Mouse (Mus musculus) cerebral cortex, adult 2 months (tissue): ENCODE data around the gene Synj1.

Source experiments
- WGBS: fragments of 180-500 bp; shearing (Covaris S2); methylation state at CpG from one replicate; pipeline ENCODE4 v1.1.7; 2018; 5-methylcytosine and 5-hydroxymethylcytosine counted together

The Synj1 gene

DNA sequence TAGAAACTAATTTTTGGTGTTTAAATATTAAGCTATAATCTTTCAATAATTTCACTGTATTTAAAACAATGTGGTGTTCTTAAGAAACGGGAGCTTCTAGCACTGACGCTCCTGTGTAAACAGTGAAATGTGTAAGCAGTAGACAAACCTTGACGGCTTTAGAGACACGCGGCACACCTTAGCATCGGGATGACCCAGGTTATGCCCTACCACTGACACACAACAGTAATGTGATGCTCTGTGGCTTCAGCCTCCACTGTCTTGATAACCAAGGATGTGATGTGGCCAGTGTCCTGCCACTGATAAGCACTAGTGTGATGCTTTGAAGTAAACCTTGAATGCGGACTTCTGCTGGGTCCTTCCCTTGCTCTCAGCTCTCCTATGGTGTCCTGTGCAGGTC is 69.9 kb downstream of the Synj1 start:
- WGBS = 94% methylated on average over 7 of the region's 7 CpGs

DNA sequence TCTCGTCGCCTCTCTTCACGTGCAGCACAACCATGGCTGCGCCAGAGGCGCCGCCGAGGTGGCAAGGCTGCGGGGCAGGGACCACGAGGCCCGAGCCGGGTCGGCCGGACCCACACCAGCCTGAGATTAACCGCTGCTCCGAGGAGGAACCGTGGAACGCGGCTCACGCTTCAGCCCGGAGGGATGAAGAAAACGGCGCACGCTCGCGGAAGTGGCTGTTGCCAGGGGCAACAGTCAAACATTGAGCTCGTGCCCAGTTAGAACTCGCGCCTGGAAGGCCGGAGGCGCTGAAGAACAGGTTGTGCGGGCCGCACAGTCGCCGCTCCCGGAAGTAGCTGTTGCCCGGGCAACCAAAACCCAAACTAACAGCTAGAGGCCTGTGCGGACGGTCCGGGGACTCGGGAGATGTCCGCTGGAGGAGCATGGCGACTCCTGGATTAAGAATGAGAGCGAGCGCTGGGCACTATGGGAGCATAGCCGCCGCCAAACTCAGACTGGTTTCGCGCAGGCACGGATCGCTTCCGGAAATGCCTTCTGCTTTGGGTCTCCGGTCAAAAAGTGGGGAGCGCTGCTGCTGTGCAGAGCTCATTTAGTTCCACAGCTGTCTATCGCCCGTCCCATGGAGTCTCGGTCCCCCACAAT is 76.3 kb downstream of the Synj1 start, which contains the start of gene Cfap298:
Gene Cfap298, minus strand, starts transcription at position 428 of the 642 bp plus-strand sequence.
- under 1% methylated on average over 56 of the region's 56 CpGs for WGBS

DNA sequence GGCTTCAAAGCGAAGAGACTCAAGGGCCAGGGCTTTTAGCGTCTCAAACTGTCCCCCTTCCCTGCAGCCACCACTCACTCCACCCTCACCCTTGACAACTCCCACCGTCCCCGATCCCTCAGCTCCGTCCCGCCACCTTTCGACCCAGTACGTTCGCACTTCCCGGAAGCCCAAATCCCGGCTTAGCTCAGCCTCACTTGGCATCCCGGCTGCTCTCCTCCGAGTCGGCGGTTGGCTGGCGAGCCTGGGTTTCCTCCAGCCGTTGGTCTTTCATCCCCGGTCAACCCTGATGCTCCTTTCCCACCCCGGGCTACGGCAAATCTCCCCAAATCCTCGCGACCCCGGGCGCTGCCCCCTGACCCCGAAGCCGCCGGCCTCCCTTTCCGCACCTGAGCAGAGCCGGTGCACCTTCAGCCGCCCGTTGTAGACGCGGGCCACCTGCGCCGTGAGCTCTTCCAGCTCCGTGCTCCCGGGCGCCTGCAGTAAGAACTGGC is 76.9 kb downstream of the Synj1 start:
- WGBS = under 1% methylated on average over 38 of the region's 38 CpGs

DNA sequence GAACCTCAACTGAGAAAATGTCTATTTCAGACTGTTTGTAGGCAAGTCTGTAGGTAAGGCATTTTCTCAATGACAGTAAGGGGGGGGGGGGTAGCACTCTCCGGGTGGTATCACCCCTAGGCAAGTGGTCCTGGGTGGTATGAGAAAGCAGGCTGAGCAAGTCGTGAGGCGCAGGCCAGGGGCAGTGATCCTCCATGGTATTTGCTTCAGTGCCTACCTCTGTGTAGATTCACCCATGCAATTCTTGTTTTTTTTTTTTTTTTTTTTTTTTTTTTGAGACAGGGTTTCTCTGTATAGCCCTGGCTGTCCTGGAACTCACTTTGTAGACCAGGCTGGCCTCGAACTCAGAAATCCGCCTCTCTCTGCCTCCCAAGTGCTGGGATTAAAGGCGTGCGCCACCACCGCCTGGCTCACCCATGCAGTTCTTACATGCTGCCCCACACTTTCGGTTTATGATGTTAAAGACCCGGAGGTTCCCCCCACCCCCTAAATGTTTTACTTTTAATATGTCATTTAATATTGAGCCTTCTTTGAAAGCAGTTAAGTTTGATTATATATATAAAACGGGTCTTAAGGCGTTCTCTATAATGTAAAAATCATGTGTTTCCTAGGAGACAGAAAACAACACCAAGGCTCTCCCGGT is 77.5 kb downstream of the Synj1 start:
- WGBS = 22% methylated on average over 13 of the region's 13 CpGs

DNA sequence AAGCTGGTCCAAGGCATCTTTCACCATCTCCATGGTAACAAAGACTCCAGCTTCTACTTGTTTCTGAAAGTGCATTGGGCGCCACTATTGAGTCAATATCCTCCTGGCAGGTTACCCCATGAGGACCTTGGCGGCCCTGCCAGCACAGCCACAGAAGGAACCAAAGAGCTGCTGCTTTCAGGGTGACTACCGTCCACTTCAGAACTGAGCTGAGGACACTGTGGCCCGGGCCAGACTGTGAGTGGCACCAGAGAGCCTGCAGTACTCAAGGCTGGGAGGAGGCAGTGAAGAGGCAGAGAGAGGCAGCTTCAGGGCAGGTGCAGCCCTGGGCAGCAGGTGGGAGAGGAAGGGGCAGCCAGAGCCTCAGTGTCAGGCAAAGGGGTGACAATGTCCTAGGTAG is 83.7 kb downstream of the Synj1 start:
- 84% methylated on average over 4 of the region's 4 CpGs for WGBS

DNA sequence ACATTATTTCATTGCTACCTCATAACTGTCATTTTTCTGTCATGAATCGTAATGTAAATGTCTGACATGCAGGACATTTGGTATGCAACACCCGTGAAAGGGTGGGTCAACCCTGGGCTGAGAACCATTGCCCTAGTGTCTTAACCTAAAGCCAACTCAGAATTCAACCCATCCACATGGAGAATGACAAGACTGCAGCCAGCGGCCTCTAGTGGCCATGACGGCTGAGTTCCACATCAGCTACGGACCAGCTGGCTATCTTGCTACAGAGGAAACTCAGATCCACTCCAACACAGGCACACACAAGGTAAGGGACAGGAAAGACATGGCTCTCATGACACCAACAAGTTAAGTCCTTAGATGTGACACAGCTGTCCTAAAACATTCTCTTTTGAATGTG is 85.6 kb downstream of the Synj1 start:
- WGBS = 22% methylated on average over 5 of the region's 5 CpGs

DNA sequence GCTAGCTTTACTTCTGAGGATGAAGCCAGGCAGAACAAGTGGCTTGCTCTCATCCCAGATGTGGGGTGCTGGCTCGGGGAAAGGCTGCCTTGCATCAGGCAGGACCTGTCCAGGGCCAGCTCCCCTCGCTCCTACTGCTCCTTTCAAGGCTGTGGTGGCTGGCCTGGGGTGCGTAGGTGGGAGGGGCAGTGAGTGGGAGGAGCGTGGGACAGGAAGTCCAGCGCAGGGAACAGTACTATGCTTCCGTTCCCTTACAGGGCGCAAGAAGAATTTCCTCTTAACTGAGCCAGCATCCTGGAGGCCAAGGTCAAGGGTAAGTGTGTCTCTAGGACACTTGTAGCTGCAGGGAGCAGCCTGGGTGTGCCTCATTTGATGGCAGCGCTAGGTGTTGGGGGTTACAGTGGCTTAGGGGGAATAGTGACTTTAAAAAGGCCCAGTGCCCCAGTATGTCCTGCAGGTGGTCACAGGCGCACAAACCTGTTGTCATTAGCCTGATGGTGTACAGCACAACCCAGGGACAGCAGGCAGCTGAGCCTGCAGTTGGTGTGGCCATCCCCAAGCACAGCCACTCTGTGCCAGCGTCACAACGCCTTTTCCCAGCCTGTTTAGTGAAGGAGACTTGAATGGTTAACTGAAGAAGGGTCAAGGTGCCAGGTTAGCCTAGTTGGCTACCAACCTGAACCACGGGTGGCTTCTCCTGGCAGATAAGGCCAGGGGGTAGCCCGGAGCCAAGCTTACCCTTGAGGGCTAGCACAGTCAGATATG is 86.3 kb downstream of the Synj1 start:
- WGBS = 89% methylated on average over 13 of the region's 13 CpGs

DNA sequence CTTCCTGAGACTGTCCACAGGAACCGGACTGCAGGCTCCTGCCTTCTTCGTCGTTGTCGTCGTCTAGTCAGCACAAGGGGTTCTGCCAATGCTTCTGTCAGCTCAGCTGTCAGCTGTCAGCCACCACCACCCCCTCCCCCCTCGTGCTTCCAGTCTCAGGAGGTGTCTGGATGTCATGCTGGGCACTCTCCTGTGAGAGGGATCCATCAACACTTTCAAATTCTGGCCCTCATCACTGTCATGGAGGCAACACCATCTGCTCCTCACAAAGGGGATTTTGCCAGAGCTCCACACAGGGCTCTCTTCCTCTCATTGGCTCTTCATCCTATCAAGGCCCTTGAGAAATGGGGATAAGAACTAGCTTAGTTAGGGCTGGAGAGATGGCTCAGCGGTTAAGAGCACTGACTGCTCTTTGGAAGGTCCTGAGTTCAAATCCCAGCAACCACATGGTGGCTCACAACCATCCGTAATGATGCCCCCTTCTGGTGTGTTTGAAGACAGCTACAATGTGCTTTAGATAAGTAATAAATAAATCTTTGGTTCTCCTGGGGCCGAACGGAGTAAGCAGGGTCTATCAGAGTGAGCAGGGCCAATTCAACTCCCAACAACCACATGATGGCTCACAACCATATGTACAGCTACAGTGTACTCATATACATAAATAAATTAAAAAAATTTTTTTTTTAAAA is 89.5 kb downstream of the Synj1 start:
- 49% methylated on average over 10 of the region's 10 CpGs for WGBS

DNA sequence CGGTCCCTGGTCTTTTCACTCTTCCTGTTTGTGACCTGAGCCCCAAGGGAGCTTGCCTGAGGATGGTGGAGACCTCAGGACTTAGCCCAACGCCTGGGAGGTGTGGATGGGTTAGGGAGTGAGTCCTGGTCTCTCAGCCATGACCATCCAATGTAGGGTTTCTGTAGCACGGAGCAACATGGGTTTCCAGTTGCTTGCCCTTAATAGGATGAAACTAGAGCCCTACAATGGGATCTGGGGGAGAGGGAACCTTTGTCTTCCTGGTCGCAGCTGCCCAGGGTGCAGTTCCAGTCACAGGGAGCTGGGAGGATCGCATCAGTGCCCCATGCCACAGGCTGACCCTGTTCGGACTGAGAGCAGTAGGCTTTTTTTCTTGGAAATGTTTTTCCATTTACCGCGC is 94.0 kb downstream of the Synj1 start:
- 74% methylated on average over 8 of the region's 8 CpGs for WGBS

DNA sequence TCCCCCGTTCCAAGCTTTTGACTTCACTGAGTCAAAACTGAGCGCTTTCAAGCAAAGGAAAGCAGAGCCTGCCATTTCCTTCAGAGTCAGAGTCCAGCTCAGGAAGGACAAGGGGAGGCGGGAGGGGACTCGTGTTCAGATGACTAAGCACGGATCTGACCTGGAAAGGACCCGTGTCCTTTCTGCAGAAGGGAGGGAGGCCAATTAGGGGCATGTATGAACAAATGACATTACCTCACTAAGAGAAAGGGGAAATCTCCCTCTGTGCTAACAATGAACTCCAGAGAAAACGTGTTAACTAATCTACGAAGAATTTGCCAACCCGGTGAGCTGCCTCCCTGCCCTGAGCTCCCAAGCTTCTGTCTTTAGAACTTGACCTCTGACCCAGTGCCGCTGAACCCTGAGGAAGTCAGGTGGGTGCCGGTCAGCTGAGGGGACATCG is 95.0 kb downstream of the Synj1 start:
- 20% methylated on average over 12 of the region's 12 CpGs for WGBS

DNA sequence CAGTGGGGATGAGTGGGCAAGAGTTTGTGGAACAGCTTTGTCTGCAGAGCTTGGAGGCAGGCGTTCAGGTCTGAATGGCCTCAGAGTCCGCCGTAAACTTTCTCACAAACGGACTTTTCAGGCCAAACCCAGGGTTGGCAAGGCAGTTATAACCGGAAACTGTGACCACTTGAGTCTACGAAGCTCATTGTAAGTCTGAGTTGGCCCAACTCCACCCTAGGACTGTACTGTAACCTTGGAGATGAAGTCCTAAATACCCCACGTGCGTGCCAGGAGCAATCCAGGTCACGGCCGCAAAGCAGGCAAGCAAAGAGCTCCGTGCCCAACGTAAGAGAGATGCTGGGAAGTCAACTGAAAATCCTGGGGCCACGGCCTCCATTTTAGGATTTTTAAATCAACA is 99.3 kb downstream of the Synj1 start:
- 79% methylated on average over 13 of the region's 13 CpGs for WGBS

DNA sequence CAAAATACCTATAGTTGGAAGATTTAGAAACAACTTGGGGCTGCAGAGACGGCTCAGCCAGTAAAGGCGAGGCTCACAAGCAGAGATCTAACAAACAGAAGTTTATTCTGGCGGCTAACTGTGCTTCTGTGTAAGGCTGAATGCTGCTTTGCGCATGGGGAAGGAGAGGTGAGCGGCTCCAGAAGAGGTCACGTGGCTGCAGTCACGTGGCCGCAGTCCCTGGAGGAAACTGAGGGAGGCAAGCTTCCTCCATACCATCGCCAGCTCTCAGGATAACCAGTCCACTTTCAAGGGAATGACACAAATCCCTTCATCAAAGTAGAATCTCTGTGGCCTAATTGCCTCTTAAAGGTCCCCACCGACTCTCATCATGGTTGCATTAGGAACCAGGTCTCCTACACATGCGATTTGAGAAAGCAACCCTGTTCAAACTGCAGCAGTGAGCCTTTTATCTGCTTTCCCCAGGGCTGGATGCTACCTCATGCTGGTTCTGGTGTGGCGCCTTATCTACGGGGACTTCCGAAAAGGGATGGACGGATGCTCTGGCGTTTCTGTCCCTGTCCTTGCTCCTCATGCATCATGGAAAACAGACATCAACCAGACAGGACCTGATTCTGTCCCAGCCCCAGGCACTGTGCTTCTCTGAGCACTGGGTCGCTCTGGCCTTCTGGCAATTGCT is 100.1 kb downstream of the Synj1 start:
- 85% methylated on average over 17 of the region's 17 CpGs for WGBS

DNA sequence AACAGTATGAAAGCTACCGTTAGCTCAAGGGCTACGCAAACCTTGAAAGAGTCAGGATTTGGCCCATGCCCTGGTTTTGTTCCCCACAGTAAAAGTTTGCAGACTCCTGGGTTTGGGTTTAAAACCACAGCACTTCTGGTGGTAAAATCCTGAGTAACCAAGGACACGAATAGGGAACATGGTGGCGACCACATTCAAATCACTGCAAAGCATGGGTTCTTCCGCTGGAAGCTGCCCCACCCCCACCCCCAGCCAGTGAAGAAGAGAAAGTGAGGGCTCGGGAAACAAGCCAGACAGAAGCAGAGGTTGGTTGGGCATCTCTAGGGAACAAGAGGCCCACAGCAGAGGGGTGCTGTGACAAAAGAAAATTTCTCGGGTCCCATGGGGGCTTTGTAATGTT is 103.9 kb downstream of the Synj1 start:
- WGBS = 80% methylated on average over 7 of the region's 7 CpGs

DNA sequence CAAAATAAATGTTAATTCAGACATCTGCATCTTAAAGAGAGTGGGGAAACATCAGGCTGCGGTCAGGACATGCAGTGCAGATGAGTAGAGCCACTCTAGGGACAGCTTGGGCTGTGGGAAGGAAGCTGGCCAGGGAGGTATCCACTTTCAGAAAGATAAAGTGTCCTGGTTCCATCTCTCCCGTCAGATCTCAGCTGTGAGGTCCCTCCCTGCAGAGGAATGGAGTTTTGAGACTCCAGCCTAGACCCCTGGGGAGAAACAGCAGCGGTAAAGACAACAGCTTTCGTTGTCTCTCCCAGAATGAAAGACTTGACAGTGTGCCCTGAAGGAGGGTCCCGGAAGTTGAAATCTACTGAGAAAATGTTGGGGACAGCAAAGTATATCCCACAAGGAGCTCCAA is 107.8 kb downstream of the Synj1 start:
- WGBS = 74% methylated on average over 5 of the region's 5 CpGs

DNA sequence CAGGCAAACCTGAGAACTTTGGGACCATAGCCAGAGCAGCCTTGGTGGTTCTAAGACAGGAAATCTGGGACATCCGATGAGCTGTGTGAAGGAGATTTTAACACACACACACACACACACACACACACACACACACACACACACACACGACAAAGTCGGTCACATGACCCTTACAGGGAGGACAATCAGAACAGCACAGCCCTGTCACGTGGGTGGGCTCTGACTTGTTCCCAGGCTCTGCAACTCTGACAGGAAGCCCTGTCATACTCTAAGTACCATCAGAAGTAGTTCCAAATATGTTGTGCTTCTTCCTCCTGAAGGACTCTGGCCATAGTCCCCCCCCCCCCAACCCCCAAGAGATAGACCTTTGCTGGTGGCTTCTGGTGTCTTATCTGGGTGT is 109.7 kb downstream of the Synj1 start:
- WGBS = 70% methylated on average over 4 of the region's 4 CpGs

DNA sequence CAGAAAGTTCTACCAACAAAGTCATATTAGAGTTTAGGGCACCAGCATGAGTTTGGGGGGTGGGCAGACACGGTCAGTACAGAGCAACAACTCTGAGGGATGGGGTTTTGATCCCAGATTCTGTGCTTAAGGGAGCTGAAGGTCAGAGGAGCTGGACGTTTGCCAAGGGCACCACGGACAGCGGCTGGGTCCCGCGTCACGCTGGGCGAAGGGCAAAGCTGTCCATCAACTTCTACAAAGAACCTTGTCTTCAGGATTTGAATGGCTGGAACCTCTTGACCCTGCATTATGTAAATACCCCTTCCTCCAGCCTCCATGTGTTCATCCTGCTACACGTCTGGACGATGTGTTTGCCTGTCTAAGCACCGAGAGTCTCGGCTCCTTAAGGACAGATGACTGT is 111.6 kb downstream of the Synj1 start:
- WGBS = 63% methylated on average over 12 of the region's 12 CpGs

DNA sequence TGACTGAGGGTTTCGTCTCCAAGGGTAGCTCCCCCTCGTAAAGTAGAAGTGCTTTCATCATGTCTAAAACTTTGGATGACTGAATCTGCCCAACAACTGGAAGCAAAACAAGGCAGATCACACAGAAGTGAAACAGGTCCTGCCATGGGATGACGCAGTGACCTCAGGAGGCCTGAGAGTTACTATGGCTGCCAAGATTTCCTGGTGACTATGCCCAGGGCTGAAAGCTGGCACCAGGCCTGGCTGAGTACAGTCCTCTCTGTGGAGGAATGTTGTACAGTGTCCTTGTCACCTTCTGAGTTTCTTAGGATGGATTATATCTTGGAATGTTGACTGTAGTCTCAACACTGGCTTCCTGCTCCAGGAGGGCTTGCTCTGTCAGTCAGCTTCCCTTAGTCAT is 113.5 kb downstream of the Synj1 start:
- 89% methylated on average over 3 of the region's 3 CpGs for WGBS

DNA sequence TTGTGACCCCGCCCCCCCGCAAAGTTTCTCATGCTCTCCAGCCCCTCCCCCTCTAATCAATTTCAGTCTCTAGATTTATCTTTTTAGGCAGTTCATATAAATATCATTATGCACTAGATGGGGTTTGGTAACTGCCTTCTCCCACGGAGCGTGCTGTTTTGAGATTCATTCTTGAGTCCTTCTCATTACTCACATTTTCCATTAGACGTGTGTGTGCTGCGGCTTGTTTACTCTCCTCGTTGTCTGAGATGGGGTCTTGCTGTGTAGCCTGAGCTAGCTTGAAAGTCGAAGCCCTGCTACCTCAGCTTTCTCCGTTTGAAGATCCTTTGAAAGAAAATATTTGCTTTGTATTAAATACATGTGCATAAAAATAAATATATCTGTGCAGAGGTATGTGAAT is 117.3 kb downstream of the Synj1 start:
- WGBS = 69% methylated on average over 9 of the region's 9 CpGs

DNA sequence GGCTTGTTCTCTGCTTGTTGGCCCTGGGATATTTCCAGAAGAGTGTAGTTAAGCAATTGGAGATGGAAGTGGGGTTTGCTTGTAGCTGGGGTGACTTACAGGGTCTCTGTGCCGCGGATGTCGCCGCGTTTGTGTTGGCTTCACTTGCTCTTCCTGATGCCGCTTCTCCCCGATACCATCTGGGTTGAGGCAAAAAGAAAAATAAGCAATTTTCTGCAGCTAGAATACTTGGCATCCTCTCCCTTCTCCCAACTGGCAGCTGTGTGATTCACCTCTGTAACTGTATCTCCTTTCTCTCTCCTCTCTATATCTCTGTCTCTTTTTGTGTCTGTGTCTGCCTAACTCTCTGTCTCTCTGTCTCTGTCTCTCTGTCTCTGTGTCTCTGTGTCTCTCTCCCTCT is 118.1 kb downstream of the Synj1 start:
- 37% methylated on average over 7 of the region's 7 CpGs for WGBS

DNA sequence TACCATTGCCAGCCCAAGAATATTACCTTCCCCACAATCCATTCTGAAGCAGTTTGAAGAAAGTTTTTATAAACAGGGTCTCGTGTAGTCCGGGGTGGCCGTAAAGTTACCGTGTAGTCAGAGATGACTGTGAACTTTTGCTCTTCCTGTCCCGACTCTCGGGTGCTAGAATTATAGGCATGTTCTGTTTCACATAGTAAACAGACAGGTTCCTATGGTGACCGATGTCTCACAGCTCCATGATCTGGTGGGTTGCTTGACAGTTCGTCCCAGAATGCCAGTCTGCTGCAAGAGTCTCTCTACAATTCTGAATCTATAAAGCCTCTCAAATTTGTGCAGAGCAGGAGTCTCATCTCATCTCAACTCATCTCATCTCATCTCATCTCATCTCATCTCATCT is 119.0 kb downstream of the Synj1 start:
- 54% methylated on average over 8 of the region's 8 CpGs for WGBS

DNA sequence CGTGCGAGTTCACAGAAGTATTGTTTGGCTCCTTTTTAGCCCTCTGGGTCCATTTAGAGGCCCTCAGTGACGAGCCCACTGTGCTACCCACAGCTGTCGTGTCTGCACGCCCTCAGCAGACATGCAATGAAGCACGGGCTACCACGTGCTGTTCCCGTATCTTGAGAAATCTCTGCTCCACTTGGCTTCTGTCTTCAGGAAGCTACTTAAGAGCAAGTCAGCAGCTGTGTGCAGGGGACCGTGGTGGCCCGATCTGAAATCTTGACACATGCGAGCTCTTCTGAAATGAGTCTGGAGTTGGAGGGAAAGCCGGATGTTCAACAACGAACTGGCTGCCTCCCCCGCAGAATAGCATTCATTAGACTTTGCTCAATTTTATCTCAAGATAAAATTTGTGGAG is 119.5 kb downstream of the Synj1 start:
- WGBS = 59% methylated on average over 14 of the region's 14 CpGs

DNA sequence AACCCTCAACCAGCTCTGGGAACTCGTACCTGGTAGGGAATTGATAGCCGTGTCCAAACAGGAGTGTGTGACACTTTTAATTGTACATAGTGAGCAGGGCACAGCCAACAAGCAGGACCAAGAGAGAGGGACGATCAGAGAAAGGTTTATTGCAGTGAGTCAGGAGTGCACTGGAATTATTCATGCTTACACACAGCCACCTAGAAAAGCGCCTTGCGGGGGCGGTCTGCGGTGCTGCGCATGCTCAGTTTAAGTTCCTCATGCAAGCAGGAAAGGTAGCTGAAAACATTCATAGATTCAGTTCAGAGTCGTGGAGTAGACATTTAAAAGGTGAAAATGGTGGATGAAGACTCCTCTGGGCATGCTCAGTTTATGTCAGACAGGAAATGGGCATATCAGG is 120.4 kb downstream of the Synj1 start:
- 79% methylated on average over 9 of the region's 9 CpGs for WGBS
